Mouse (Mus musculus) megakaryocyte, embryonic 14.5 days (primary cell): ENCODE measurements around the gene Pgpep1.

ENCODE experiments used
- FLI1 ChIP-seq: IDR thresholded peaks from 2 replicates; pipeline ENCODE4 v1.6.1; 2012; ENCODE audit warnings: low read length, inconsistent platforms, mixed read lengths
- GATA1 ChIP-seq: IDR thresholded peaks from 3 replicates; pipeline ENCODE4 v1.6.1; 2012; ENCODE audit warnings: mixed read lengths, low read length, inconsistent platforms, borderline replicate concordance

DNA sequence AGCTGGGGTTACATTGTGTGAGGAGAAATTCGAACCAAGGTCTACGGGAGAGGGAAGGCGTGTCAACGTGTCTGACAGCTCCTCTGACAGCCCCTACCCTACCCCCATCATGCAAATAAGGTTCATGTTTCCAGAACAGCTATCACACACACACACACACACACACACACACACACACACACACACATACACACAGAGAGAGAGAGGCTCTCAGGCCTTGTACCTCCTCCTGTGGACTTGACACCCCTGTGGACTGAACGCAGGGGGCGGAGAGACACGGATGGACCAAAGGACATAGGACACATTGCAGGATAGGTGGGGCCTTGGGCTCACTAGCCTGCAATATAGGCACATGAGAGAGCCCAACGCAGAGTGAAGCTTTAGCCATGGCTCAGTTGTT lies 23.4 kb downstream of the Pgpep1 start:
- TF ChIP-seq GATA1 (no peak), FLI1 (no peak)
